Mouse (Mus musculus) heart, adult 2 months (tissue): ENCODE data around the gene Trub1.

Source experiments
- CTCF ChIP-seq: fragments of 200-600 bp; IDR thresholded peaks from 2 replicates; pipeline ENCODE4 v1.8.1; 2022; ENCODE audit warnings: antibody characterized with exemption, mild to moderate bottlenecking, moderate library complexity
- POLR2A ChIP-seq: fragments of 200-500 bp; IDR thresholded peaks from 2 replicates; pipeline ENCODE4 v1.6.1; 2011; ENCODE audit warnings: mild to moderate bottlenecking, low read depth, low read length, control low read depth; ENCODE audit not compliant: insufficient read depth

DNA sequence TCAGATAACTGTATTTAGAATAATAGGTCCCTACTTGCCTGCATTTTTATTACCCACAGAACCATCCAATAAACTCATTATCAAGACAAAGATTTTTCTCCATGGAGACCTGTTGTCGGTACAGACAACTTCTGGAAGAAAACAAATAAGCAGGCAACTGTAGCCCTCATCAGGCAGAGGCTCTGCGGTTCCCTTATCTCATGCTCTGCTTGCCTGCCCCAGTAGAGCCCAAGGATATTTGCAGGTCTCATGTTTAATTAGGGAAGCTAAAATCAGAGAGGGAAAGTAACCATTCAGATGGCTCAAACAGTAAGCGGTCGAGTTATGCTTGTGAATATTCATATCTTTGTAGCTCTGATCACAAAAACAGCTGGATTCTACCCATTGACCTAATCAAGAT lies 77.5 kb downstream of the Trub1 start:
- TF ChIP-seq POLR2A (no peak), CTCF (no peak)
